Mouse (Mus musculus) kidney, adult 8-10 months (tissue): Measurements from ENCODE around the gene Fam110c.

Experiments used
- DNase-seq, 2 experiments: peaks; one replicate each; pipeline ENCODE4 v3.0.0; 2022

Gene Fam110c

DNA sequence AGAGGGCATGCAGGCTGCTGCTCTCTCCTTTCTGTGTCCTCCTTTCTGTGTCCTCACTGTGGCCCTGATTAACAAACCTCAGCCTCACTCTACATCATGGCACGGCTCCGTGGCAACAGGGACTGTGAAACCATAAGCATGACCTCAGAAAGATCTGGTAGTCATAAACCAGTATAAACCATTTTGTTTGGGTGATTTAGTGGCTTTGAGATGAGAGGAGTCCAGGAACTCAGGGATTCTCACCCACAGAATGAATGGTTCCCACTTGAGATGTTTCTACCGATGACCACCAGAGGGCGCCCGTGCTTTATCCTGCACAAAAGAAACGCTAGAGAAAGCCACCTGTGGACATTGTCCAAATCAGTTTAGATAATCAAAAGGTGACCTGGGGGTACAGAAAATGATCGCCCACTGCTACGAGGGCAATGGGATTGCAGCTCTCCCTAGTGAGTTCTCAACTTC lies 42.4 kb downstream of the Fam110c start:
- peak; percentile 35 to 69 for DNase-seq

DNA sequence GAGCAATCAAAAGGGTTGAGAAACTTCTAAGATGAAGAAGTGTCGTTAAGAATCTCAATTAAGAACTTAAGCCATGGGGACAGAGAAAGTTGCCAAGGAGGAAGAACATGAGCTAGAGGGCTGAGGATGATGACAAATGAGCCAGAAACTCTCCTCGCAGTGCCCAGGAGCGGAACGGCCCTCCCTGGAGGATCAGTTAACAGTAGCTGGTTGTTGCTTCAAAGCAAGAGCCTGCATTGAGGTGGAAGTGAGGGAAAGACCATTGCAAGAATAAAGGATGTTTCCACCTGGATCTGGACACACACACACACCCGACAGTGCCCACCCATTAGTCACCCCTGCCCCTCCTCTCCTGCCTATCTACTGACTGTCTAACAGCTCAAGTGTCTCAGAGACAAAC lies 46.9 kb downstream of the Fam110c start:
- DNase-seq, result no peak

DNA sequence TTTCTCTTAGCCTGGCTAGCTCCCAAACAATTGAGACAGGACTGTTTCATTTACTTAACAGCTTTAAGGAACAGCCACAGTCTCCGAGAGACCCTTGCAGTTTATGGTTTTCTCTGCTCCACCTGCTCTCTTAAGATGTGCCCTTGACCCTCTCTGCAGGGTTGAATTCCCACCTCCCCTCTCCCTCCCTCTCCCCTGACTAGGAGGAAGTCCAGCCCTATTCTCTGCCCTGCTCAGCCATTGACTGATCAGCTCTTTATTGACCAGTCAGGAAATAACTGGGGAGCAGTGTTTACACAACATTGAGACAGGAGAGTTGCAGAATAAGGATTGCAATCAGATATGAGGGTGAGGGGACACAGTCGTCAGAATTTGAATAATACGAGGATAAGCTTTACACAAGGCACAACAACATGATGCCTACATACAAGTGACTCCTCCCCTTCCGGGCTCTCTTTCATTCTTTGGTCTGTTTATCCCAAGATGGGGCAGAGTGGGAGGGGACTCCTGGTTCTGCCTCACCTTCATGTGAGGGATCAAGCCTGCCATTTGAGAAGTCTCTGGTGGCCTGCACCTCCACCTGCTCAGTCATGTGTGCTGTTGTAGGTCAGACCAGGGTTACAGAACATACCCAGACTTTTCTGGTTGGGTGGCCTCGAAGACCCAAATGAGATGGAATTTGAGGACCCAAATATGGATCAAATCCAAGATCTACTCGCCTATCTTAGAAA lies 49.4 kb downstream of the Fam110c start:
- no peak for DNase-seq

DNA sequence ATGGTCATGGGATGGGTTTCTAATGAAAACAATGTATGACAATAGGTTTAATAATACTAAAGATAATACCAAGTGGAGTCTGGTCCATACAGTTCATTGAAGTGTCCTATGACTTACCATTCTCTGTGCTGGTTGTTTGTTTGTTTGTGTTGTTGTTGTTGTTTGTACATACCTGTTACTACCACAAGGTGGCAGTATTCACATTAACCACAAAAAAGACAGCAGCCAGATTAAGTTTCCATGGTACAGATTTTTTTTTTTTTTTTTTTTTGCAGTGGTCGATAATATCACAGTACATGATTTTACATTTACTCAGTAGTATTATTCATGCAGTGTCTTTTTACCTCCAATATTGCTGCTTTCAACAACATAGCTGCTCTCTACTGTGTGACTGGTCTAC lies 52.4 kb downstream of the Fam110c start:
- no peak for DNase-seq

DNA sequence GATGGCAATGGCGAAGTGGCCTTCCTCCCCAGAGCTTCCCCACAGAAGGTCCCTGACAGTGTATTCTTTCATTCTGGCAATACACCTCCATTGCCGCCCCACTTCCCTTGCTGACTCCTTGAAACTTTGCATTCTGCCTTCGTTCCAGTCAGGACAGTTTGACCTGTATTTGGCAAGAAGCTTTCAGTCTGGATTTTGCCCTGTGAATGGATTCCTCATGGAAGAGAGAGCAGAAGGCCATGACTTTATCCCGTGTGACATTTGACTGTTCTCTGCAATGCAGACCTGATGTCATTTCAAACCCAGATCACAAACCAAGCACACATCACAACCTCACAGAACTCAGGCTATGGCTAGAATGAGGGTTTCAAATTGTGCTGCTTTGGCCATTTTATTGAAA lies 55.9 kb downstream of the Fam110c start:
- DNase-seq, result peak; percentile 26 to 40
